Mouse (Mus musculus) kidney, adult 9 months (tissue): ENCODE measurements around the gene Eif4enif1.
"Not testable (repeated sequence)": the region's sequence is repeated elsewhere in the genome, so short reads cannot be mapped to it uniquely, and the experiment has no call there.

Source experiments
- DNase-seq: peaks from one replicate; pipeline ENCODE4 v3.0.0; 2022

The Eif4enif1 gene

GRCm38 (mm10) chr11:3181971-3182370 is 20.2 kb upstream of the Eif4enif1 start:
- not testable (repeated sequence) for DNase-seq

- not testable (repeated sequence) for DNase-seq
These were observed 19.5 kb upstream of the Eif4enif1 start for GRCm38 (mm10) chr11:3182707-3183106.

DNA sequence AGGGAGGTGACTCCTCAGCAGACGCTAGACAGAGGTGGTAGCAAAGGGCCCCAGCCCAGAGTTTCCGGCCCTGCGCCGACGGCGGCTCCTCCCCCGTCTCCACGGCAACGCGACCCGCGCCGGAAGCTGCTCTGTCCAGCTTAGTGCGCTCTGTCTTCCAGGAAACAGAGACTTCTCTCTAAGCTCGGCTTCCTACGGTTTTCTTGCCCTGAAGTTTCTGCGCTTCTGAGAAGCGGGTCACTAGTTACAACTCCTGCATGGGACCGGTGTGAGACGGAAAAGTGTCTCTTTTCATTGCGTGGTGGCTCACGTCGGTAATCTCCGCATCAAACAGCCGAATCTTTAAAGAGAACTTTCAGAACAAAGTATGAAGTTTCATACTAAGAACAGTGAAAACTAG is 8.8 kb upstream of the Eif4enif1 start, which contains the start of gene Sfi1:
TSS of gene Sfi1 (minus strand) at position 101 of the 400 bp plus-strand sequence.
- DNase-seq = no peak

DNA sequence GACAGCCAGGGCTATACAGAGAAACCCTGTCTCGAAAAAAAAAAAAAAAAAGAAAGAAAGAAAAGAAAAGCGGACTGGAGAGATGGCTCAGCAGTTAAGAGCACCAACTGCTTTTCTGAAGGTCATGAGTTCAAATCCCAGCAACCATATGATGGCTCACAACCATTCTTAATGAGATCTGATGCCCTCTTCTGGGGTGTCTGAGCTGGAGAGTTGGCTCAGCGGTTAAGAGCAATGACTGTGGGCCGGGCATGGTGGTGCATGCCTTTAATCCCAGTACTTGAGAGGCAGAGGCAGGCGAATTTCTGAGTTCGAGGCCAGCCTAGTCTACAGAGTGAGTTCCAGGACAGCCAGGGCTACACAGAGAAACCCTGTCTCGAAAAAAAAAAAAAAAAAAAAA is 1.6 kb upstream of the Eif4enif1 start:
- not testable (repeated sequence) for DNase-seq

GRCm38 (mm10) chr11:3201326-3202230 is 614 bp upstream of the Eif4enif1 start:
- peak; percentile 31 for DNase-seq

DNA sequence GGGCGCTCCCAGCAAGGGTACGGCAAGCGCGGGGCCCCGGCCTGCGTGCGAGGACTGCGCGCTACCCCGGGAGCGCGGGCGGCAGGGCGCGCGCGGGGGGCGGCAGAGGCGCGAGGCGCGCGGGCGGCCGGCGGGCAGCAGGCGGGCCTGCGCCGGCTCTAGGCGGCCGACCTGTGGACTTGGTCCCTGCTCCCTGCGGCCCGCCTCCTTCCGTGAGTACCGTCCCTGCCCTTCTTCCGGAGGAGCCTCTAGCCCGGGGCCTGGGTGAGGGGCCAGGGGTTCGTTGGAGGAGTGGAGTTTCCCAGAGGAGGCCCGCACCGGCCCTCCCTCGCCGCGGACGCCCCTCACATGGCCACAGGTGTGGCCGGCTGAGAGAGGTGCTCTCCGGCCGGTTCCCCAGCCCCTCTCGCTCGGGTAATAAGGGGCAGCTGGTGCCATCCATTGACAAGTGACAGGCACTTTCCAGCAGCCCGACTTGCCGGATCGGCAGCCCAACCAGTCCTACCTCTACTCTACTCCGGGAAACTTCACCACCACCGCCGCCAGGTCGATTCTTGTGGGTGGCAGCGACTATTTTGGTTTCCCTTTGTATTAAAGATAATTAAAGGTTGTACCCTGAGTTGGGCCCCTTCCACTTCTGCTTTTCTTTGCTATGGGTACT is 719 bp downstream of the Eif4enif1 start:
- DNase-seq = peak; percentile 72

DNA sequence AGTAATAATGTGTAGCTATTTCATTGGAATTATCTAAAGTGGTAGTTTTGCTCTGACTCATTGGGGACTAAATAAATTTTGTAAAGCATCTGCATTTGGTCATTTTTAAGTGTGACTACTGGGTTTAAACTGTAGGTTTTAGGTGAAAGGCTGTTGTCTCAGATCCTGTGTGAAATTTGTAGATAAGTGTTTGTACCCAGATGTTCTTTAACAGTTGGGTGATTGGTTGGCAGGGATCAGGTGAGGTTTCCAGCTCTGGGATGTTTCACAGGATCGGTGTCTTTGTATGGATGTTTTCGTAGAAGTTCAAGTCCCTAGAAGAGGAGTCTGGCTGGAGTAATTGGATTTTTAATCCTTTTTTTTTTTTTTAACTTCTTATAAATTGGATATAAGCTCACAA is 1.6 kb downstream of the Eif4enif1 start:
- no peak for DNase-seq

DNA sequence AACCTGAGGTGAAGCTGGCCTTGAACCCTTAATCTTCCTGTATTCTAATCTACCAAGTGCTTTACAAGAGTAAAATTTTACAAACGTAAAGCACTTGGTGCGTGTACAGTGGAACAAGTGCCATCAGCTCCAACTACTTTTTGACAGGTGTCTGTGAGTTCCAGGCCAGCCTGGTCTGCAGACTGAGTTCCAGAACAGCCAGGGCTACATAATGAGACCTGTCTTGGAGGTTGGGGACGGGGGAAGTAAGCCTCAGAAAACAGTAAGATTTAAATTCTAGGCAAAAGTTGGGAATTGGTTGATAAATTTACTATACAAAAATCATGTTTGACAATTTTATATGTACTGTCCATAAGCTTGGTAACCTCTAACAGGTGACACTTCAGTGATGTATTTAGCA is 3.0 kb downstream of the Eif4enif1 start:
- DNase-seq = no peak

DNA sequence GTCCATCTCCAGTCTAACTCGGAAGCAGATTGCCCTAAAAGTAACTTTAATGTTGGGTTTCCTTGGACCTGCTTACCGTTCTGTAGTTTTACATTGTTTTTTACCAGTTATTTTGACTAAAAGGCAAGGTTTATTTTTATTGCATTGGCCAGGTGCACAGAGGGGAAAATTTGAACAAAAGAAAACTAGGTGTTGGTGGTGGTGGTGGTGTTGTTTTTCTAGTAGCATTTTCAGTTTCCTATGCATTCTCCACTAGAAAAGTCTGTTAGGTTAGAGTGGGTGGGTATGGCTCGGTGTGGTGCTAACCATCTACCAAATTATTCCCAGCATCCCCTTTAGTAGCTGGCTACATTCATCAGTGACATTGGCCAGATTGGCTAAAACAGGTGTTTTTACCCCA is 4.6 kb downstream of the Eif4enif1 start:
- DNase-seq = no peak

DNA sequence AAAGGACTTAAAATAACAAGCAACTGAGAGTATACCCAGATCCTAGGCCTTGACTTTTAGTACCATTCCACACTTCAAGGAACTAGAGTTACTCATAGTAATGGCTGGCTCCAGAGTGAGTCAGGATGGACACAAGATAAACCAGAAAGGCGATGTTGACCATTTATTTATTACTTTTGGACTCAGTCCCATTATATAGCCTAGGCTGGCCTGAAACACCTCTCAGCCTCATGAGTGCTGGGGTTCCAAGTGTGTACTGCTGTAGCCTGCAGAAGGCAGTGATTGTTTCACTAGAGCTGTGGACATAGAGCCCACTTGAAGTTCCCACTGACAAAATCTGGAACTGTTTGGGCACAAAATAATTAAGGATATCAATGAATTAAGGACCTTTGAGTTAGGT is 10.3 kb downstream of the Eif4enif1 start:
- DNase-seq = no peak

DNA sequence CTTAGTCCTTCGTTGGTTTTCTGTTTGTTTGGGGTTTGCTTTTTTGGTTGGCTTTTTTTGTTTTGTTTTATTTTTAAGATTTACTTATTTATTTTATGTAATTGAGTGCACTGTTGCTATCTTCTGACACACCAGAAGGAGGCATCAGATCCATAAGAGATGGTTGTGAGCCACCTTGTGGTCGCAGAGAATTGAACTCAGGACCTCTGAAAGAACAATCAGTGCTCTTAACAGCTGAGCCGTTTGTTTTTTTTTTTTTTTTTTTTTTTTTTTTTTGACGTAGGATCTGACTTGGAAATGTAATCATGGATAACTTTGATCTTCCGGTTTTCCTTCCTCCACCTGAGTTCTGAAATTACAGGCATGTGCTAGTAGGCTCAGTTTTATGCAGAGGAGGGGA is 20.9 kb downstream of the Eif4enif1 start:
- no peak for DNase-seq

DNA sequence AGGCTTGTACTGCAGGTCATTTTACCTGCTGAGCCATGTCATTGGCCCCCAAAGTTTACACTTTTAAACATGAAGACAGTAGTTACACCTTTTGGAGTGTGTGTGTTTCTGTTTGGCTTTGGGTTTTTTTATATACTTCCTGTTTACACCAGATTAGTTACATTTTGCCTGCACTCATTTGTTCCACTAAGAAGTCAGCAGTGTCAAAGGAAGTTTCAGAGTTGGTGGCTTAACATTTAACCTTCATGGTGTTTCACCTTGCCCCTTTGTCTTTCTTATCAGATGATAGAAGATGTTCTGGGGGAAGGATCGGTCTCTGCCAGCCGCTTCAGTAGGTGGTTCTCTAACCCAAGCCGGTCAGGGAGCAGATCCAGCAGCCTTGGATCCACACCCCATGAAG is 24.9 kb downstream of the Eif4enif1 start:
- DNase-seq = no peak

DNA sequence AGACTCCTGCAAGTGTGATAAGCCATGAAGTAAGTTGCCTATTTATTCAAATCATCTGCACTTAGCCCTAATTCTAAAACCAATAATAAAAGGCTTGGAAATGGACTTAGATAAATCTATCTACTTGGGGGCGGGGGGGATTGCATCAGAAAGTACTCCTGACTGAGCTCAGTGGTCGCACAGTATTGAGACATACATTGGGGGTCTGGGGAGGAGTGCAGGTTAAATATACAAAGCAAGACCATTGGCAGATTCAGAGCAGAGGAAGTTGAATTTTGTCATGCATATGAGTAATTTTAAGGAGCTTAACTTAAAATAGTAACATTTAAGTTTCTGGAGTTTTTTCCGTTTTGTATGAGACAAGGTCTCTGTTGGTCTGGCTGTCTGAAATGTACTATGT is 30.1 kb downstream of the Eif4enif1 start:
- no peak for DNase-seq

DNA sequence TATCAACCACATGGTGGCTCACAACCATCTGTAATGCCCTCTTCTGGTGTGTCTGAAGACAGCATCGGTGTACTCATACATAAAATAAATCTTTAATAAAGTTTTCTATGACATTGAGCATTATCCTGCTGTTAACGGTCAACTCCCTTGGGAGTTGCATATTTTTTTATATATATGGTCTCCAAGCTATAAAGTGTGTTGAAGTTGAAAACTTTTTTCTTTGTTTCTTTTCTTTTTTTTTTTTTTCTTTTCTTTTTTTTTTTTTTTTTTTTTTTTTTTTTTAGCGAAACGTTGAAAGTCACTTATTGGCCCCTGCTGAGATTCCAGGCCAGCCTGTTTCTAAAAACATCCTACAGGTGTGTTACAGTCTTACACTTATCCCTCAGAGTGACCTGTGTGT is 31.5 kb downstream of the Eif4enif1 start:
- DNase-seq = no peak

DNA sequence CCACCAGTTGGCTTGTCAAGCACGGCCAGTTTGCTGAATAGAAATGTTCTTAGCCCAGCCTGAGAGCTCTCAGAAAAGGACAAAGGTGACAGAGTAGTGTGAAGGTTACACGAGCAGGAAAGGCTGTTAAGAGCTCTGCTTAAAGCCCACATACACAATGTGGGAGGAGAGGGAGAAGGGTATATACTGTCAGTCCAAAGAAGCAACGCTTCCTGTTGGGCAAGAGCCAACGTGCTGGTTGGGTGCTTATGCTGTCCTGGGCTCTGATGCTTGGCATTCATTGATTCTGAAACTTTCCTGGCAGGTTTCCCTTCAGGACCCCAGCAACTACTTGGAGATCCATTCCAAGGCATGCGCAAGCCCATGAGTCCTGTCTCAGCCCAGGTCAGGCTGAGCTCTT is 33.1 kb downstream of the Eif4enif1 start:
- no peak for DNase-seq

GRCm38 (mm10) chr11:3242395-3242794 is 40.2 kb downstream of the Eif4enif1 start:
- no peak for DNase-seq

- DNase-seq = no peak
These were observed 41.6 kb downstream of the Eif4enif1 start for GRCm38 (mm10) chr11:3243771-3244170.

DNA sequence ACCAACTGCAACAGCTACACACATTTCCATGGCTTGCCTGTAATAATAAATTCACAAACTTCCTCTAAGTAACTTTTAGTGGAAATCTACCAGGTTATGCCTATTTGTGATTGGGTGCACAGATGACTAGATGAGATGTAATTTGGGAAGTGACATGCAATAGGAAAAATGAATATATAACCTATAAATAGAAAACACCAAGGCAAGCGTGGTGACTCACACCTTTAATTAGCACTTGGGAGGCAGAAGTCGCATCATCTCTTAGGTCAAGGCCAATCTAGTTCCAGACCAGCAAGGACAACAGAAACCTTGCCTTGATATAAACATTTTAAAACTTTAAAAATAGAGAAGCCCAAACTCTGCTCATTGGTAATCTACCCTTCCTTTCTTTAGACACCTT is 45.2 kb downstream of the Eif4enif1 start:
- no peak for DNase-seq

DNA sequence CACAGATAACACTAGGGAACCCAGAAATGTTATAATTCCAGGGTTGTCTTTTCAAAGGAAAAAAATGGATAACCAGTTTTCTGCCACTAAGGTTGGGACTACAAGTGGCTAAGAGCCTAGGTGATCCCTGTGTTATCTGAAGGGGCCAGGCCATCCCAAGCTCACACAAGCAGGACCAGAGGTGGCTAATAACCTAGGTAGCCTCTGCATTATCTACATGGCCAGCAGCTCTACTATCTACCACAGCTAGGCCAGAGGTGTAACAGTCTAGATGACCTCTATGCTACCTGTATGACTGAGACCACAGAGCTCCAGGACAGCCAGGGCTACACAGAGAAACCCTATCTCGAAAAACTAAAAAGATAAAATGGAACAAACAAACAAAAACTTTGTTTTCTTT is 57.3 kb downstream of the Eif4enif1 start:
- DNase-seq = no peak

DNA sequence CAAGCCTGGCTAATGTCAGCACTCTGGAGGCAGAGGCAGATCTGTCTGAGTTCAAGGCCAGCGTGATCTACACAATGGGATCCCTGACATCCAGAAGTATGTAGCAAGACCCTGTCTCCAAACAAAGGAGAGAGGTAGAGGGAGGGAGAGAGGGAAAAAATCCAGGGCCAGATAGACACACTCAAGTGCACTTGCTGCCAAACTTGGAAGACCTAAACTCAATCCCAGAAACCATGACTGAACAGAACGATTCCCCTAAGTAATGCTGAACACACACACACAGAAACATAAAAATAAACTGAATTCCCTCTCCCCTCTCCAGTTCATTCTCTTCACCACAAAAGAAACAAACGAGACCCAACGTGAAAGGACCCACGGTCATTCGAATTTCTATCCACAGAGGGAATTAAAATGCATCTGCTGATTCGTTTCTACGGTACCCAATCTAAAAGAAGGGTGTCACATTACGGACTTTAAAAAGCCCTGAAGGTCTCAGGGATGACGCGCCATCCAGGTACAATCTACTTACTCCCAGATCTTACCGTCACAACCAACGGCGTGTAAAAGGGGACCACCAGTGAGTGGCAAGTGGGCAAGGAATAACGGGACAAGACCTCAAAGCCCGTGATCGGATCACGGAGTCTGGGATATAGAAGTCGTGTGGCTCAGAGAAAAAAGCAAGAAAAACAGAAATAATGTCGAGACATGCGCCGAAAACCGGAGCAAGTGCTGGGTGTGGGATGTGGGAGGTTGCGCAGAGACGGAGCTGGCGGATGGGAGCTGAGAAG is 63.3 kb downstream of the Eif4enif1 start:
- DNase-seq = peak; percentile 27

GRCm38 (mm10) chr11:3266079-3266685 is 64.0 kb downstream of the Eif4enif1 start, which contains the start of gene Drg1:
Gene Drg1, minus strand, starts transcription at chr11:3266415.
- peak; percentile 92 for DNase-seq

- DNase-seq = peak; percentile 16
These were observed 64.9 kb downstream of the Eif4enif1 start for GRCm38 (mm10) chr11:3267133-3267532.

- no peak for DNase-seq
These were observed 67.0 kb downstream of the Eif4enif1 start for GRCm38 (mm10) chr11:3269241-3269640.
